8 mouse cellular contexts compared by ENCODE assay signal in the genomic region with DNA sequence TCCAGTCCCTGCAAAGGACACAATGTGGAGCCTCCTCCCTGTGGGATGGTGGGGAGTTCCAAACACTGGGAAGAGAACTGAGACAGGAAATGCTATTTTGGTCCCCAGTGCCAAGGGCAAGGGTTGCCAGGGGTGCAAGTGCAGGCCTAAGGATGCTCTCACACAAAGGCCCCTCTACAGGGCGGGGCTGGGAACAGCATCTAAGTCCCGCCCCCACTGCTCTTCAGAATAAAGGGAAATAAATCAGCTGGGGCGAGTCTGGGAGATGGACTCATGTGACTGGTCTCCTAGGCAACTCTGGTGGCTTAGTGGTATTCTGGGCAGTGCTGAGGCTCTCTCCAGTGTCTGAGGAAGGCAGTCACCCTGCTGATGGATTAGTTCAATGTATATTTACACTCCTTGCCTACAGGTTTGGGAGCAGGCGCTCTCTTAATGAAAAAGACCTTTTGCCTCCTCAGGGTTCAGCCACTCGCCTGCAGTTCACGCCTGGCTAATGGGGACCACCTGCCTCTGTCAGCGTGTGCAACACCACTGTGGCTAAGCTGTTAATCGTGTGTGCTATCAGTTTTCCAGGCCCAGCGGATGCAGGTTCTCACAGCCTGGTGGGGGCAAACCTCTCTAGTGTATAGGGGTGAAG. TPM values are rescaled to one million over a fixed set of nuclear protein-coding genes. Genes with fewer than 3 reads are reported as not detected.
DNase-seq lines count a peak whose midpoint lies in the region; ATAC-seq and TF ChIP-seq lines count a peak whose summit lies in the region.

No protein-coding gene starts in this region.

- peak overlapping the region; percentile 78 for H3K27ac ChIP-seq in intestine, postnatal 0 days (ENCODE audit: low read depth, low read length)
- peak overlapping the region; percentile 86 for H3K27ac ChIP-seq in midbrain, embryonic 10.5 days (replicated peaks)
- H3K27ac ChIP-seq in stomach, embryonic 16.5 days (ENCODE audit: low read length): peak overlapping the region; percentile 44

- peaks cover 44% of the 10 kb centered on the region for H3K36me3 ChIP-seq in intestine, postnatal 0 days (ENCODE audit: control insufficient read depth, insufficient read depth)
- peaks cover 45% of the 10 kb centered on the region for H3K36me3 ChIP-seq in midbrain, embryonic 10.5 days
- peaks cover 15% of the 10 kb centered on the region; the same call in 1 of the 2 replicates for H3K36me3 ChIP-seq in stomach, embryonic 16.5 days (ENCODE audit: control insufficient read depth, insufficient read depth, low read length)

- DNase-seq in adipocyte (ENCODE audit: low spot score): peak; percentile 41
- peak; percentile 70 for DNase-seq in left cerebral cortex, postnatal 36 days (ENCODE audit: low spot score in 2 of 2)
- DNase-seq in midbrain, embryonic 10.5 days (ENCODE audit: low spot score): peak; percentile 89
- DNase-seq in testis, postnatal 14 days (ENCODE audit: low spot score): no peak

- intact Hi-C loops in left cerebral cortex, postnatal 36 days (cut with DNase I): loop anchor here (2.0 kb wide), 1 partner anchor 28 kb away; no protein-coding TSS in a partner anchor

- no peaks in the 10 kb centered on the region for H3K9me3 ChIP-seq in intestine, postnatal 0 days (ENCODE audit: control insufficient read depth)
- no peaks in the 10 kb centered on the region for H3K9me3 ChIP-seq in midbrain, embryonic 10.5 days (replicated peaks)
- no peaks in the 10 kb centered on the region for H3K9me3 ChIP-seq in stomach, embryonic 16.5 days (replicated peaks; ENCODE audit: control insufficient read depth, low read length)

- peak; percentile 45 for ATAC-seq in common myeloid progenitor, adult 5-6 weeks (replicated peaks; ENCODE audit: low read depth, poor library complexity, severe bottlenecking)
- ATAC-seq in granulocyte monocyte progenitor cell, adult 5-6 weeks (replicated peaks; ENCODE audit: poor library complexity, severe bottlenecking): peak; percentile 26
- ATAC-seq in intestine, postnatal 0 days: 0 out of 2 replicates have a peak, but pooled peaks have one; percentile 5
- ATAC-seq in stomach, embryonic 16.5 days (ENCODE audit: insufficient read depth, low FRiP score): peak; percentile 69

- H3K27me3 ChIP-seq in intestine, postnatal 0 days (replicated peaks; ENCODE audit: control insufficient read depth, insufficient read depth, low read length): no peaks in the 10 kb centered on the region
- H3K27me3 ChIP-seq in midbrain, embryonic 10.5 days (ENCODE audit: low read depth, poor library complexity, severe bottlenecking): peaks cover 82% of the 10 kb centered on the region
- H3K27me3 ChIP-seq in stomach, embryonic 16.5 days (ENCODE audit: control insufficient read depth, insufficient read depth, low read length): no peaks in the 10 kb centered on the region

- WGBS in intestine, postnatal 0 days: 31% methylated on average over 9 of the region's 9 CpGs
- 3% methylated on average over 9 of the region's 9 CpGs for WGBS in midbrain, embryonic 10.5 days
- 18% methylated on average over 9 of the region's 9 CpGs for WGBS in stomach, embryonic 16.5 days

- no peak for TF ChIP-seq CTCF in intestine, postnatal 0 days (IDR thresholded peaks at IDR 0.05; ENCODE audit: low read depth)

- no peak overlapping the region for H3K9ac ChIP-seq in intestine, postnatal 0 days (ENCODE audit: low read depth, low read length)
- H3K9ac ChIP-seq in stomach, embryonic 16.5 days (ENCODE audit: low read length): peak overlapping the region; percentile 40; the same call in 1 of the 2 replicates

- H3K4me1 ChIP-seq in intestine, postnatal 0 days (replicated peaks; ENCODE audit: control insufficient read depth, insufficient read depth, low read length): peaks cover 31% of the 10 kb centered on the region
- H3K4me1 ChIP-seq in midbrain, embryonic 10.5 days: peaks cover 96% of the 10 kb centered on the region
- H3K4me1 ChIP-seq in stomach, embryonic 16.5 days (ENCODE audit: control insufficient read depth, insufficient read depth, low read length): peaks cover 41% of the 10 kb centered on the region

- no peak overlapping the region for H3K4me3 ChIP-seq in intestine, postnatal 0 days (ENCODE audit: low read depth, low read length)
- H3K4me3 ChIP-seq in midbrain, embryonic 10.5 days: peak overlapping the region; percentile 41
- H3K4me3 ChIP-seq in stomach, embryonic 16.5 days (replicated peaks; ENCODE audit: low read length): no peak overlapping the region

- peak overlapping the region; percentile 27; the same call in 1 of the 2 replicates for H3K4me2 ChIP-seq in intestine, postnatal 0 days (replicated peaks; ENCODE audit: low read depth)
- peak overlapping the region; percentile 25; the same call in 1 of the 2 replicates for H3K4me2 ChIP-seq in stomach, embryonic 16.5 days (ENCODE audit: low read depth, low read length)

RNA-seq across cellular contexts. Expression of a gene that starts 9.3 kb away (rescaled TPM):
- total RNA-seq in common myeloid progenitor, adult 5-6 weeks (2017): 17.4 and 29.7 TPM in 2 replicates
- 53.2 and 57.9 TPM in 2 replicates for total RNA-seq in granulocyte monocyte progenitor cell, adult 5-6 weeks (2014; fragmentation: Nextera tagmentation)
- 28.5 and 38.8 TPM in 2 replicates for total RNA-seq in granulocyte monocyte progenitor cell, adult 5-6 weeks (2017)
- 62.2 and 63.6 TPM in 2 replicates for polyA plus RNA-seq in intestine, postnatal 0 days (2015; fragmentation: Nextera tagmentation; extraction: Ambion mirVana)
- 100 to 1,000 TPM; 160 to 161 TPM for total RNA-seq in left cerebral cortex, postnatal 36 days (2021)
- polyA plus RNA-seq in midbrain, embryonic 10.5 days (2016; fragmentation: Nextera tagmentation; extraction: Ambion mirVana): 81.7 and 90.0 TPM in 2 replicates
- 56.0 and 59.1 TPM in 2 replicates for polyA plus RNA-seq in stomach, embryonic 16.5 days (2015; fragmentation: Nextera tagmentation; extraction: Ambion mirVana)

RNA-seq across cellular contexts. Expression of a gene that starts 29.3 kb away (rescaled TPM):
- 34.9 and 47.0 TPM in 2 replicates for total RNA-seq in common myeloid progenitor, adult 5-6 weeks (2017)
- 90.6 and 93.9 TPM in 2 replicates for total RNA-seq in granulocyte monocyte progenitor cell, adult 5-6 weeks (2014; fragmentation: Nextera tagmentation)
- total RNA-seq in granulocyte monocyte progenitor cell, adult 5-6 weeks (2017): 79.6 and 89.9 TPM in 2 replicates
- polyA plus RNA-seq in intestine, postnatal 0 days (2015; fragmentation: Nextera tagmentation; extraction: Ambion mirVana): 199 and 209 TPM in 2 replicates
- 10 to 100 TPM; 52.9 to 56.8 TPM for total RNA-seq in left cerebral cortex, postnatal 36 days (2021)
- 72.8 and 73.0 TPM in 2 replicates for polyA plus RNA-seq in midbrain, embryonic 10.5 days (2016; fragmentation: Nextera tagmentation; extraction: Ambion mirVana)
- polyA plus RNA-seq in stomach, embryonic 16.5 days (2015; fragmentation: Nextera tagmentation; extraction: Ambion mirVana): 67.3 and 68.9 TPM in 2 replicates

RNA-seq across cellular contexts. Expression of a gene that starts 51.6 kb away (rescaled TPM):
- not detected in 2 replicates for total RNA-seq in common myeloid progenitor, adult 5-6 weeks (2017)
- not detected in 2 replicates for total RNA-seq in granulocyte monocyte progenitor cell, adult 5-6 weeks (2014; fragmentation: Nextera tagmentation)
- total RNA-seq in granulocyte monocyte progenitor cell, adult 5-6 weeks (2017): not detected in 2 replicates
- polyA plus RNA-seq in intestine, postnatal 0 days (2015; fragmentation: Nextera tagmentation; extraction: Ambion mirVana): 0.23 and 0.44 TPM in 2 replicates
- not detected for total RNA-seq in left cerebral cortex, postnatal 36 days (2021)
- polyA plus RNA-seq in midbrain, embryonic 10.5 days (2016; fragmentation: Nextera tagmentation; extraction: Ambion mirVana): 6.0 and 7.2 TPM in 2 replicates
- 0.64 and 0.87 TPM in 2 replicates for polyA plus RNA-seq in stomach, embryonic 16.5 days (2015; fragmentation: Nextera tagmentation; extraction: Ambion mirVana)

Comparison
In these comparisons a context has a peak if more than half of its experiments do, and no peak if none do; other contexts are left out.
1. ATAC-seq: peak in every context shown above with its lines; median percentile 69 in stomach, embryonic 16.5 days; 45 in common myeloid progenitor, adult 5-6 weeks; 26 in granulocyte monocyte progenitor cell, adult 5-6 weeks; 5 in intestine, postnatal 0 days.